Mouse (Mus musculus): Measurements from ENCODE around the gene Slc25a48. TPM values are rescaled to one million over a fixed set of nuclear protein-coding genes. Genes with fewer than 3 reads are reported as not detected.

The Slc25a48 gene
- total and polyA plus RNA-seq, 2 experiments from 2014 or later: 0.04 to 0.05 TPM

DNA sequence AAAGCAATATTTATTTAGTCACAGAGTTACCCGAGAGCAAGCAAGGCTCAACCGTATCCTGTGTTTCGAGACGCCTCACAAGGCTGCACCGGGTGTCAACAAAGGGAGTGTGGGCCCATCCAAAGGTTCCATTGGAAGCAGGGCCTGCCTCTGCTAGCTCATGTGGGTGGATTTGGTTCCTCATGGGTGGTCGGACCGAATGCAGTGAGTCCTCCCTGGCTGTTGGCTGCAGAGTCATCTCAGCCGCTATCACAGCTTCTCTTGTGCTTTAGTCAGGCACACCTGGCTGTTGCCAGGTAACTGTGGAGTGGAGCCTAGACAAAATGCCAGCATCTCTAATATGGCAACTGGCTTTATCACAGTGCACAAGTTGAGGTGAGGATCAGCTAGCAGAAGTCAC is 62.5 kb downstream of the Slc25a48 start:
- Histone ChIP-seq H3K4me2 (ENCODE audit: low read depth, low read length, poor library complexity, severe bottlenecking) (no peak overlapping the region), H3K36me3 (ENCODE audit: insufficient read depth, low read length) (no peaks in the 10 kb centered on the region), H3K27me3 (ENCODE audit: insufficient read depth, low read length) (no peaks in the 10 kb centered on the region), H3K27ac (ENCODE audit: low read depth, low read length) (no peak overlapping the region), H3K9me3 (ENCODE audit: low read length) (no peaks in the 10 kb centered on the region), H3K4me3 (ENCODE audit: low read depth, low read length) (no peak overlapping the region), H3K9ac (replicated peaks; ENCODE audit: low read length, poor library complexity, severe bottlenecking) (no peak overlapping the region), H3K4me1 (ENCODE audit: insufficient read depth, low read length) (no peaks in the 10 kb centered on the region)
- 90% methylated on average over 8 of the region's 8 CpGs for WGBS
- TF ChIP-seq CTCF (IDR thresholded peaks at IDR 0.05): no peak
- ATAC-seq (ENCODE audit: low FRiP score): no peak
- no peak for DNase-seq (ENCODE audit: low spot score)

DNA sequence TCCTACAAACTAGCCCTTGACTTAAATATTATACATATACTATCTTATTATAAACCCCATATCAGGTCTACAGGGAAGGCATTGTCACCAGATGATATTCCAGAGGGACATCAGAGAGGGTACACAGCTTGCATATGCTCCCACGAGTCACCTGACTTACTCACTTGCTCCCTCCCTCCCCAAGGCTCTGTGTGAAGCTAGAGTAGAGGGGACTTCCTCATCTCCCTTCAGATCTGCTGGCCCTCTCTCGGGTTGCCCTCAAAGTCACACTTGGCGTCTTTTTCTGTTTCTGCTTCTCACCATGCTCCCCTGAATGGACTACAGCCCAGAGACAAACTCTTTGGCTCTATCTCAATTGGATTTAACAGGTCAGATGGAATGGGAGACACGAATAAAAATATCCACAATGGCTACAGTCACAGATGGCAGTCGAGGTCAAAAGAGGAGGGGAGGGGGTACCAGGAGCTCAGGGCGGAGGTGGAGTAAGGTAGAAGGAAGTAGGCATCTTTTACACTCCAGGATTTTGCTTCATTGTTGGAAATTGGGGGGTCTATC is 63.8 kb downstream of the Slc25a48 start:
- no peak for TF ChIP-seq CTCF (IDR thresholded peaks at IDR 0.05)
- no peak for DNase-seq (ENCODE audit: low spot score)
- H3K4me3 ChIP-seq (ENCODE audit: low read depth, low read length): no peak overlapping the region

DNA sequence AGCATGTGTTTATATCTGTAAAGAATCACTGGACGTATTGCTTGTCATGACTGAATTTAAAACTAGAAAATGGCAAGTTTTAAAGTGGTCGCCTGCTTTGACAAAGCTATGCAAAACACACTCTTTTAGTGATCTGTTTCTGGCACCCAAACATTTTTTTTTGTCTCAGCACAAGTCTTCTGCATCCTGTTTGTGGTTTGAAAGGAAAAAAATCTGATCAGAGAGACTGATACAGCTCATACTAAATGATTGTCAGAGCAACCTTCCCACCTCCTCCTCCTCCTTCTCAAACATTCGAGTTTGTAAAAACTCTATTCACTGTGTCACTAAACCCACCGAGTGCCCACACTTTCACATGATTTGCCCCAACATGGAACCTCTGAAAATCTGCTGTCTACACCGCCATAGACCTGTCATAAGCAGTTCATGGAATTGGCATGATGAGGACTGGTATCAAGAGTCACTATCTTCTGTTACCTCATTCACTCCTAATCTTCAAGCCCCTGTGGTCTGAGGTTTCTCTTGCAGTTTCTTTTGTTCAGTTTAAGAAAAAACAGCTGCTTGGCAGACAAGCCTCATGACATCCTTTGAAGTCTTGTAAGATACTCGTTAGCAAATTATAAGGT is 68.8 kb downstream of the Slc25a48 start:
- H3K9me3 ChIP-seq (ENCODE audit: low read length): no peaks in the 10 kb centered on the region
- H3K27ac ChIP-seq (ENCODE audit: low read depth, low read length): no peak overlapping the region
- H3K4me1 ChIP-seq (ENCODE audit: insufficient read depth, low read length): no peaks in the 10 kb centered on the region
- no peak for TF ChIP-seq CTCF (IDR thresholded peaks at IDR 0.05)
- DNase-seq (ENCODE audit: low spot score) (no peak), ATAC-seq (ENCODE audit: low FRiP score) (no peak)
- no peak overlapping the region for H3K4me3 ChIP-seq (ENCODE audit: low read depth, low read length)
- no peaks in the 10 kb centered on the region for H3K36me3 ChIP-seq (ENCODE audit: insufficient read depth, low read length)
- no peak overlapping the region for H3K4me2 ChIP-seq (ENCODE audit: low read depth, low read length, poor library complexity, severe bottlenecking)
- H3K27me3 ChIP-seq (ENCODE audit: insufficient read depth, low read length): no peaks in the 10 kb centered on the region
- WGBS: 82% methylated on average over 6 of the region's 6 CpGs
- no peak overlapping the region for H3K9ac ChIP-seq (replicated peaks; ENCODE audit: low read length, poor library complexity, severe bottlenecking)

More for the DNA sequence above, 63.8 kb downstream of the Slc25a48 start:
- H3K27ac ChIP-seq (ENCODE audit: low read depth, low read length): no peak overlapping the region
- ATAC-seq (ENCODE audit: low FRiP score): no peak
- H3K4me2 ChIP-seq (ENCODE audit: low read depth, low read length, poor library complexity, severe bottlenecking): no peak overlapping the region
- no peaks in the 10 kb centered on the region for H3K27me3 ChIP-seq (ENCODE audit: insufficient read depth, low read length)
- no peaks in the 10 kb centered on the region for H3K9me3 ChIP-seq (ENCODE audit: low read length)
- 68% methylated on average over 6 of the region's 6 CpGs for WGBS
- H3K4me1 ChIP-seq (ENCODE audit: insufficient read depth, low read length): no peaks in the 10 kb centered on the region
- H3K36me3 ChIP-seq (ENCODE audit: insufficient read depth, low read length): no peaks in the 10 kb centered on the region
- no peak overlapping the region for H3K9ac ChIP-seq (replicated peaks; ENCODE audit: low read length, poor library complexity, severe bottlenecking)

DNA sequence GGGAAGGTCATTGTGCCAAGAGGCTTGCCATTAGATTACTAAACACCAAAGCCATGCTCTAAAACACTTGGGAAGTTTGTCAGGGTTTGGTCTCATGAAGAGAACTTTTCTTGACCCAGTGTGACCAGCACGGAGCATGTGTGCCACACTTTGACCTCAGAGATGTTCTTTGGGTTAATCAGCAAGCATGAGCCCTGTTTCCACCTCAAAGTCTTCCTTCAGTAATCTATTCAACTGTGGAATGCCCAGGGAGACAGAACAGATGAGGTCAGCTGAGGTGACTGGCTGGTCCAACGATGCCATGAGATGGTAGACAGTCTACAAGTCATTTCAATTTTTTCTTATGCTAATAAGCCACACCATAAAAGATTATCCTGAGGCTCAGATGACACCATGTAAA is 71.6 kb downstream of the Slc25a48 start:
- Histone ChIP-seq H3K9ac (replicated peaks; ENCODE audit: low read length, poor library complexity, severe bottlenecking) (no peak overlapping the region), H3K4me3 (ENCODE audit: low read depth, low read length) (no peak overlapping the region), H3K4me1 (ENCODE audit: insufficient read depth, low read length) (no peaks in the 10 kb centered on the region), H3K36me3 (ENCODE audit: insufficient read depth, low read length) (no peaks in the 10 kb centered on the region), H3K27ac (ENCODE audit: low read depth, low read length) (no peak overlapping the region), H3K9me3 (ENCODE audit: low read length) (no peaks in the 10 kb centered on the region), H3K27me3 (ENCODE audit: insufficient read depth, low read length) (no peaks in the 10 kb centered on the region), H3K4me2 (ENCODE audit: low read depth, low read length, poor library complexity, severe bottlenecking) (no peak overlapping the region)
- WGBS: 80% methylated on average over 2 of the region's 2 CpGs
- DNase-seq (ENCODE audit: low spot score) (no peak), ATAC-seq (ENCODE audit: low FRiP score) (no peak)
- TF ChIP-seq CTCF (IDR thresholded peaks at IDR 0.05): no peak

DNA sequence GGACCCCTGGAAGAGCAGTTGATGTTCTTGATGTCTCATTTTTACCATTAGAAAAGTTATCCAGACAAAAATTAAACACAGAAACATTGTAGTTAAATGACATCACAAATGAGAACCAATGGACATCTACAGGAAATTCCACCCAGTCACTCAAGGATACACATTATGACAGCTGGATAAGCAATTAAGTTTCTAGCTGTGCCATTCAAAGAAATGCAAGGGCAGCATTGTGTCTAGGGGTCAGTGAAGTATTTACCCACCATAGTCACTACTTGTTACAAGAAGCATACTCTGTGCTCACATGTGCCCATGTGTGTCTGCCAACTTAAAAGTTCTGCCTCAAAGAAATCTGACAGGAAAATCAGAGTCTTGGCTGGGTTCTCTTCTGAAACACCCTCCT is 75.4 kb downstream of the Slc25a48 start:
- TF ChIP-seq CTCF (IDR thresholded peaks at IDR 0.05): no peak
- no peak overlapping the region for H3K4me3 ChIP-seq (ENCODE audit: low read depth, low read length)
- no peak overlapping the region for H3K4me2 ChIP-seq (ENCODE audit: low read depth, low read length, poor library complexity, severe bottlenecking)
- ATAC-seq (ENCODE audit: low FRiP score): no peak
- no peaks in the 10 kb centered on the region for H3K9me3 ChIP-seq (ENCODE audit: low read length)
- no peak overlapping the region for H3K27ac ChIP-seq (ENCODE audit: low read depth, low read length)
- H3K36me3 ChIP-seq (ENCODE audit: insufficient read depth, low read length): no peaks in the 10 kb centered on the region
- DNase-seq (ENCODE audit: low spot score): no peak
- H3K4me1 ChIP-seq (ENCODE audit: insufficient read depth, low read length): no peaks in the 10 kb centered on the region; the same call in 1 of the 2 replicates
- H3K9ac ChIP-seq (replicated peaks; ENCODE audit: low read length, poor library complexity, severe bottlenecking): no peak overlapping the region
- H3K27me3 ChIP-seq (ENCODE audit: insufficient read depth, low read length): no peaks in the 10 kb centered on the region

DNA sequence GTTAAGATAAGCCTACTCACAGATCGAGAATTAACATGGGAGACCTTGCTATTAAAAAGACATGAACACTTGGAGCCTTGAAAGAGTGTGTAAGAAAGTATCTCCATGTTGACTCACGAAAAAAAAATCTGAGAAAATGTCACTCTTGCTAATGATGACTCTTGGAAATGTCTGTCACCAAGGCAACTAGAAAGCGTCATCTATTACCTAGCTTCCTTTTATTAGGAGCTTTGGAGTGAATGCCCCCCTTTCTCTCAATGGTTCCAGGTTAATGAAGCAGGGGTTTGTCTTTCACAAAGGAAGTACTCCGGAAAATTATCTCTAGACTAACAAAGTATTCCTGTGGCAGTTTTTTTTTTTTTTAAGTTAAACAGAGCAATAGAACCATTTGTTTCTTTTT is 78.2 kb downstream of the Slc25a48 start:
- no peaks in the 10 kb centered on the region for H3K9me3 ChIP-seq (ENCODE audit: low read length)
- no peak for TF ChIP-seq CTCF (IDR thresholded peaks at IDR 0.05)
- no peak overlapping the region for H3K9ac ChIP-seq (replicated peaks; ENCODE audit: low read length, poor library complexity, severe bottlenecking)
- WGBS: 56% methylated on average over 4 of the region's 4 CpGs
- no peak overlapping the region for H3K4me2 ChIP-seq (ENCODE audit: low read depth, low read length, poor library complexity, severe bottlenecking)
- no peak overlapping the region for H3K4me3 ChIP-seq (ENCODE audit: low read depth, low read length)
- H3K36me3 ChIP-seq (ENCODE audit: insufficient read depth, low read length): no peaks in the 10 kb centered on the region
- H3K27ac ChIP-seq (ENCODE audit: low read depth, low read length): no peak overlapping the region
- no peaks in the 10 kb centered on the region for H3K27me3 ChIP-seq (ENCODE audit: insufficient read depth, low read length)
- no peaks in the 10 kb centered on the region; the same call in 1 of the 2 replicates for H3K4me1 ChIP-seq (ENCODE audit: insufficient read depth, low read length)
- DNase-seq (ENCODE audit: low spot score) (peak; percentile 41), ATAC-seq (ENCODE audit: low FRiP score) (no peak)

Measured in midbrain, postnatal 0 days (tissue).